Mouse (Mus musculus) megakaryocyte, embryonic 14.5 days (primary cell): ENCODE results near the gene Ermp1.

ENCODE experiments used
- FLI1 ChIP-seq: IDR thresholded peaks from 2 replicates; pipeline ENCODE4 v1.6.1; 2012; ENCODE audit warnings: low read length, inconsistent platforms, mixed read lengths
- GATA1 ChIP-seq: IDR thresholded peaks from 3 replicates; pipeline ENCODE4 v1.6.1; 2012; ENCODE audit warnings: mixed read lengths, low read length, inconsistent platforms, borderline replicate concordance

DNA sequence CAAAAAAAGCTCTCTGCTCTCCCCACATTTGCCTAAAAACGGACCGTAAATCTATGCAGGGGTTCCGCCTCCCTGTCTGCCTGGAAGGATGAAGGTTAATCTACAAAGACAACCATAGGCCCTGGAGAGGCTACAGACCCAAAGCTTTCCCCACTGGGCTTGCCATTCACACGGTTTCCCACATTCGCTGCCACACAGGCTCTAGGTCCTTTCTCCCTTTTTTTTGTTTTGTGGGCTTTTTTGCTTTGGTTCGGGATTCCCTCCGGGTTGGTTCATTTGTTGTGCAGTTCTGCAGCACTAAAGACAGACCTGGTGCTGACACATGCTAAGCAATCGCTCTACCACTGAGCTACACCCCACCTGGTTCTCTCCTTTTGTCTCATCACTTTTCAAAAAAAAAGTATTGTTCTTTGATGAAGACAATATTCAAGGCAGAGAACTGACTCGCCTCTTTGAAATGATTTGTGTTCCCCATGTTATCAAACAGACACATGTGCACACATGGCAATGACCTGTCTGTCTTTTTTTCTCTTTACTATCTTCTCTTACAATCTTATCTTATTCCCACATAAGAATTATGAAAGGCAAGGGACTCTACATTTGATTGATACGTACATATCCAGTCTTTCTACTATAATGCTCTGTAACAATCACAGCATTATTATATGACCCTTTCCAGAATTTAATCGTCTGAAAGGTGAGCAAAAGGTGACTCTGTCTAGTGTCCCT is 4.9 kb downstream of the Ermp1 start:
- TF ChIP-seq GATA1 (no peak), FLI1 (no peak)
